Mouse (Mus musculus) embryonic stem cell, embryonic (primary cell): ENCODE data around the gene Bcr.

ENCODE experiments used
- CTCF ChIA-PET, 4 experiments: fragments of 300-600 bp in 2 of 4; fragments of 350-600 bp in 2 of 4; sonication (Branson Sonifier 250); formaldehyde crosslinking; loops; one replicate each; lab custom pipeline; 2022; ENCODE audit warnings: inconsistent platforms in 2 of 4; lab: Charles Lee
- POLR2A ChIA-PET, 4 experiments: fragments of 300-600 bp in 2 of 4; fragments of 350-600 bp in 2 of 4; sonication (Branson Sonifier 250); formaldehyde crosslinking; loops; one replicate each; lab custom pipeline; 2022; ENCODE audit warnings: antibody characterized with exemption in 4 of 4, inconsistent platforms in 1 of 4; lab: Charles Lee

The Bcr gene

DNA sequence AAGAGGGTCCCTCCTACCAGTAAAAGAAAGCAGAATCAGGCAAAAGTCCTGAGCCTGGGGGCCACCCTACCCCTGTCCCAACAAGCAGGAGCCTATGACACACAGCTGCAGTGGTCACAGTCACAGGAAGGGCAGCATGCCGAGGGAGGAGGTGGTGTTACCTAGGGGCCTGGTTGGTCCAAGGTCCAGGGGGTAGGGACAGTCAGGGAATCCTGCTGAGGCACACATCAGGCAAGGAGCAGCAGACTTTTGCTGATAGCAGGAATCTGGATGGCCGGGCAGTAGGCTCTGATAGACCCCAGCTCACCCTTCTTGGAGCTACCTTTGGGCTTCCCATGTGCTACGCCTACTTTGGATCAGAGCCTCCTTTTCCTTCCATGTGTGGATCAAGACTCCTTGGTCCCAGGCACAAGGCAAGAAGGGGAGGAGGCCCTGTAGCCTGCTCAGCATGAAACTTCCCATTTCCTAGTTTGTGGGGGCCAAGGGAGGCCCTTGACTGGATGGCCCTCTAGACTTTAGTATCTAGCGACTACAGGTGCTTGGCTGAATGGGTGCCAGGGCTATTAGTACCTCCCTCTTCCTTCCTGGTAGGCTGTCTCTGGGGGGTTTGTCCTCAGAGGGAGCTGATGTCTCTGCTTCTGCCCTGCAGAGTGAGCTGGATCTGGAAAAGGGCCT, 70.1 kb downstream of the Bcr start:
- POLR2A ChIA-PET: interaction anchor here in 2 of 4 experiments (0.6 to 1.2 kb wide), 4 partner anchors 12 to 123 kb away, joined by 3 to 5 read pairs (median 3); no protein-coding TSS in a partner anchor

DNA sequence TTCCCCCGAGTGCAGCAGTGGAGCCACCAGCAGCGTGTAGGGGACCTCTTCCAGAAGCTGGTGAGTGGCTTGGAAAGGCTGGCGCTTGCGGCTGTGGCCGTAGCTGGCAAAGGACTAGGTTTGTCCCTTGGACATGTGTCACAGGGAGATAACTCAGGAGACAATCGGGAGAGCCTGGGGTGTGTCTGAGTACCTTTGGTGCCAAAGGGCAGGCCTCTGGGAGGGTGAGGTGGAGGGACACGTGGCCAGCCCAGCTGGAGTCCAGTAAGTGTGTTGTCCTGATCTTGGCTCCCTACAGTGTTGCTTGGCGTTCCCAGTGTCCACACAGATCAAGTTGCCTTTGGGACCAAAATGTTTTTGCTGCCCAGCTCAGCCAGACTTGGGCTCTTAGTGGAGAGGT, 71.2 kb downstream of the Bcr start:
- ChIA-PET POLR2A (no interaction called here), CTCF (no interaction called here)

More for the DNA sequence above, 70.1 kb downstream of the Bcr start:
- CTCF ChIA-PET: no interaction called here

DNA sequence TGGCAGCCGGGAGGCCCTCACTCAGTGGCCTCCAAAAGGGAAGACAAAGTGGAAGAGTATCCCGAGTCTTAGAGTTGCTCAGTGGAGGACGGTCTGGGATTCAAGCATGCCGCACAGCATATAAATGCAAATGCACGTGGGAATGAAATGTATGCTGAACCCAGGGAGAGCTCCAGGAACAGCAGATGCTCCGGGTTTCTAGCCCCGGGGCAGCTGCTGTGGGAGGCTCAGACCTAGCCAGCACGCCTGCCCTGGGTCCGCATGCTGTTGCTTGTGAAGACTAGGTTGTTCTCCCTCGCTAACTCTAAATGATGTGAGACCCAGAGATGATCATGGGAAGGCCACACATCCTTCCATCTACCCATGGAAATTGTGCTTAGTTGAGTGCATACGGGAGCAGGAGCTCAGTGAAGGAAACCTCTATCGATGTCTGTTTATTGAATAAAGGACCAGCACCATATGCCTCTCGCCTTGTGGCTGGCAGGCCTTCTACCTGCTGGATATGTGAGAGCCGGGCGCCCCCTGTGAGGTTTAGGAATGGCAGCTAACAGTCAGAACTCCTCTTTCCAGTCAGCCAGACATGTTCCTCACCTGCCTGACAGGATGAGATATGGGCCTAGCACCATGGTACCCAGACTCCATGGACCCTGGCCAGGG, 74.6 kb downstream of the Bcr start:
- ChIA-PET POLR2A (interaction anchor here in 2 of 4 experiments (0.6 to 1.2 kb wide), 5 partner anchors 10 to 75 kb away, joined by 3 to 5 read pairs (median 3); partner anchors contain the start of gene Bcr (in 1 of the 2)), CTCF (interaction anchor here in 3 of 4 experiments (0.5 to 2.3 kb wide), 5 partner anchors 16 to 151 kb away, joined by 3 to 12 read pairs (median 7); no protein-coding TSS in a partner anchor)

DNA sequence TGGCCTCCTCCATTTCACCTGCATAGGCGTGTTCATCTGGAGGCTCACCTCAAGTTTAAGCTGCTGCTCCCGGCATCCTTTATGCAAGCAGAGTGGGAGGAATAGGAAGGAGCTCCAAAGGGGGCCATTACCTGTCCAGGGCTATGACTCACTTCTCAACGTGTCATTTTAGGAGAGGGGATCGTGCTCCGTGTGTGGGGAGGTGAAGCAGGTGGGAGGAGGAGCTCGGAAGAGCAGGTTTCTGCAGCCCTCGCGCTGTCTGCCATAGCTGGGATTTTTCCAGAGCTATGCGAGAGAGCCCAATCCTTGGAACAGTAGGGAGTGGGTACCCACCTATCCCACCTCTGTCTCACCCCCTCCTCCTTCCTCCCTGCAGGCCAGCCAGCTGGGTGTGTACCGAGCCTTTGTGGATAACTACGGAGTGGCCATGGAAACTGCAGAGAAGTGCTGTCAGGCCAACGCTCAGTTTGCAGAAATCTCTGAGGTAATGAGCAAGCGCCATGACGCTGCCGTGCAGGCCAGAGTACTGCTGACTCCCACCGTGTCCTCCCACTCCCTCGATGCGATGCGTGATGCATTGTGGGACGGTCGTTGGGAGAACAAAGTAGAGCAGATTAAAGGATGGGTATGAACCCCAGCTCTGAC, 75.2 kb downstream of the Bcr start:
- ChIA-PET POLR2A (interaction anchor here in 2 of 4 experiments (0.6 to 1.2 kb wide), 4 partner anchors 10 to 76 kb away, joined by 3 to 5 read pairs (median 3); partner anchors contain the start of gene Bcr (in 1 of the 2)), CTCF (interaction anchor here in 3 of 4 experiments (0.5 to 2.3 kb wide), 5 partner anchors 16 to 152 kb away, joined by 3 to 12 read pairs (median 7); no protein-coding TSS in a partner anchor)

DNA sequence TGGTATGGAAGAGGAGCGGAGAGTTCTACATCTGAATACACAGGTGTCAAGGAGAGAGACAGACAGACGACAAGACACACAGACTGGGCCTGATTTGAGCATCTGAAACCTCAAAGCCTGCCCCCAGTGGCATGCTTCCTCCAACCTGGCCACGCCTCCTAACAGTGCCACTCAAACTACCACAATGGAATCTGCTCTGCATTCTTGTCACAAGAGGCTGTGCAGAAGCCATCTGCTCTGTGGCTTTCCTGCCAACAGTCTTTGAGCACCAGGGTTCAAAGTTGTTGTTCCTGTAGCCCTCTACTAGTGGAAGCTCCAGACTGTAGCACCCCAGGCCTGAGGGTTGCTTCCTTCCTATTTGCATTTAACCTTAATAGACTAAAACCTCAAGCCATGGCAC, 76.8 kb downstream of the Bcr start:
- POLR2A ChIA-PET: no interaction called here
- CTCF ChIA-PET: no interaction called here

DNA sequence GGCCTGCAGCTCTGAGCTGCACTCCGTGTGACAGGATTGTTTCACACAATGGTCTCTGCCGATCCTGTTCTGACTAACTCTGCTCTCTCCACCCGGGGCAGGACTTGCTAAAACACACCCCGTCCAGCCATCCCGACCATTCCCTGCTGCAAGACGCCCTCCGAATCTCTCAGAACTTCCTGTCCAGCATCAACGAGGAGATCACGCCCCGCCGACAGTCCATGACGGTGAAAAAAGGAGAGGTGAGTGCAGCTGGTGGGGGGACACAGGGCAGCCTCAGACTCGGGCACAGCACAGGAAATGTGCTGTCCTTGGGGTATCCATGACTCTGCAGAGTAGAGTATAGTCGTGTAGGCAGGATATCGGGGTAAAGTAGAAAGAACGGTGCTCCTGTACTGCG, 84.8 kb downstream of the Bcr start:
- ChIA-PET POLR2A (interaction anchor here in 1 of 4 experiments (0.6 to 1.2 kb wide), 2 partner anchors 10 to 556 kb away, joined by 3 to 5 read pairs; no protein-coding TSS in a partner anchor), CTCF (interaction anchor here in 1 of 4 experiments (1.3 kb wide), 3 partner anchors 37 to 210 kb away, joined by 3 to 4 read pairs (median 3); no protein-coding TSS in a partner anchor)

DNA sequence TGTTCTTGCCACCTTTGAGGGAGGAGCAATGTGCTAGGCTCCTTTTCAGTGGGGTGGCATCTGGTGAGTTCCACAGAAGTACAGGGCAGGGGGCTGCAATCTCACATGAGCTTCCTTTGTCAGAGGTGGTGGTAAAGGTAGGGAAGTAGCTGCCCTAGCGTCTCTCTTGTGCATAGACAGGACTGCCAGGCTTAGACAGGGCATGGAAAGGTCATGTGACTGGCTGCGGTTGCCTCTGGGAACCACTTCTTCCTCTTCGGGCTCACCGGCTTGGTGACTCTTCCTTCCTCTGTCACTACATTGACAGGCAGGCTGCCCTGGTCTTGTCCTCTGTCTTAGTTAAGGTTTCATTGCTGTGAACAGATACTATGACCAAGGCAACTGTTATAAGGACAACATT, 85.6 kb downstream of the Bcr start:
- ChIA-PET CTCF (interaction anchor here in 2 of 4 experiments (0.7 to 1.3 kb wide), 4 partner anchors 8 to 225 kb away, joined by 3 to 4 read pairs (median 3); no protein-coding TSS in a partner anchor), POLR2A (interaction anchor here in 1 of 4 experiments (1.2 kb wide), 1 partner anchor 11 kb away, joined by 3 read pairs; no protein-coding TSS in a partner anchor)

DNA sequence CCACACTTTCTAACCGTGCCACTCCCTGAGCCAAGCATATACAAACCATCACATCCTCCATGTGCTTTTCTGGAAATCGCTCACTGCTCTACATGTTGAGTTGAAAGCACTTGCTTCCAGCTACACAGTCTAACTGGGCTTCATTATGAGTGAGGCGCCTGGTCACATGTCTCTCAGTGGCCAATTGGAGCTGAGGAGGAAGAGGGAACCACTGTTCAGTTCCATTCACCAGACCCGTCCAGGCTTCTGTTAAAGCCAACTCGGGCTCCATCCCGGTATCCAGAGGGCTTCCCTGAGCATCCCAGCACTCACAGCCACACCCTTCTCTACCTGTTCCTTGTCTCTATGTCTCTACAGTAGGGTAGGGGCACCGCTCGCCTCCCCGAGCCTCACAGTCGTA, 86.2 kb downstream of the Bcr start:
- CTCF ChIA-PET: interaction anchor here in 2 of 4 experiments (0.5 to 1.6 kb wide), 6 partner anchors 8 to 226 kb away, joined by 3 to 4 read pairs (median 4); no protein-coding TSS in a partner anchor
- POLR2A ChIA-PET: no interaction called here

DNA sequence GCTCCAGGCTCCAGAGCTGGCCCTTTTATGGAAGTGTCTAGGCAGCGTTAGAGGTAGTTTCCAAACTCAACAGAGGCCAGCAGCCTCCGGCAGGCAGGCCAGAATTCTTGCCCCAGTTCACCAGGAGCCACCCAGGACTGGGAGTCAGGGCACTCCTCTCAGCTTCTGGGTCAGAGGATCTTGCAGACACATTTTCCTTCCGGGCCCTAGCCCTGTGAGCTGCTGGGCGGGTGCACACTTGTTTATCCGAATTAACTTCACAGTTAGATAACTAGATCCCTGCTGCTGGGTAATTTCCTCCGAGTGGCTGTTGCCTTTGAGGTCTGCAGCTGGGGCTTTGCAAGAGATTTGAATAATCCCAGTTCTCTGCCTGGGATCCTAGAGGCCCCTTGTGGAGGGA, 87.9 kb downstream of the Bcr start:
- CTCF ChIA-PET: interaction anchor here in 1 of 4 experiments (1.6 kb wide), 1 partner anchor 213 kb away, joined by 4 read pairs; no protein-coding TSS in a partner anchor

DNA sequence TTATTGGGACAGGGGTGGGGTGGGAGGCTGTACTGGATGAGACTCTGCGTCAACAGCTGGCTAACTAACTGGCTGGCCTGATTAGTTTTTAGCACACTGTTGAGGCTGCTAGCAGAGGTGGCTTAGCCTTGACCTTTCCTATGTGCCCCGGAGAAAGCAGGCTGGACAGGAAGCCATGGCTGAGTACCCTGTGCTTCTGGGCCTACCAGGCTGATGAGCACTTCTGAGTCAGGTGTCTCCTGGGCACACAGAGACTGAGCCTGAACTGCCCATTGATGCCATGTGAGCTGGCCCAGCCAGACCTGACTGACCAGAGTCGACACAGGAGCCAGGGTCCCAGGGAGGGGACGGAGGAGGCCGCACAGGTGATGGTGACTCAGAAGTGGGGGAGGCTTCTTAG, 90.0 kb downstream of the Bcr start:
- ChIA-PET CTCF (interaction anchor here (0.8 to 3.4 kb wide), 23 partner anchors 10 to 230 kb away, joined by 3 to 68 read pairs (median 12); partner anchors contain the start of genes Bcr (in 3 of the 4) and Rab36 (in 2 of the 4)), POLR2A (interaction anchor here in 3 of 4 experiments (0.6 to 2.6 kb wide), 6 partner anchors 15 to 94 kb away, joined by 3 to 14 read pairs (median 4); partner anchors contain the start of gene Bcr (in 1 of the 3))

More for the DNA sequence above, 87.9 kb downstream of the Bcr start:
- POLR2A ChIA-PET: no interaction called here

DNA sequence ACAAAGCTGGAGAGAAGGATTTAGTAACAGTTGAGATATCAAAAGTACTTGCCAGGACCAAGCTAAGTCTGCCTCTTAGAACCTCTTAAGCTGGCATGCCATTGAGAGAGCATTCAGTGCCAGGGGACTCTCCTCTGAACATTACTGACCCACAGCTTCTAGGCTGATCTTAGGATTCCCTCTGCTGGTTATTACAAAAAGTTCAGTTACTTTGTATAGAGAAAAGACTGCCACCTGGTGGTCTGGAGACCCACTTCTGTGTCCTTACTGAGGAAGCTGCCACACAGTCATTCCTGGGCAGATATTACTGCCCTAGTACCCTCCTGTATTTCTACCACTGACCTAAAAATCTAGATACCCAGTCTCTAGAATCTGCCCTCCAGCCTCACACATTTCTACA, 90.9 kb downstream of the Bcr start:
- ChIA-PET CTCF (interaction anchor here (0.5 to 3.4 kb wide), 107 partner anchors 8 to 292 kb away, joined by 3 to 68 read pairs (median 4); partner anchors contain the start of genes Bcr (in 4 of the 4), Rab36 (in 3 of the 4), Gnaz (in 2 of the 4) and Specc1l (in 1 of the 4)), POLR2A (interaction anchor here (0.5 to 2.6 kb wide), 9 partner anchors 9 to 230 kb away, joined by 3 to 14 read pairs (median 4); partner anchors contain the start of gene Bcr (in 1 of the 4))

DNA sequence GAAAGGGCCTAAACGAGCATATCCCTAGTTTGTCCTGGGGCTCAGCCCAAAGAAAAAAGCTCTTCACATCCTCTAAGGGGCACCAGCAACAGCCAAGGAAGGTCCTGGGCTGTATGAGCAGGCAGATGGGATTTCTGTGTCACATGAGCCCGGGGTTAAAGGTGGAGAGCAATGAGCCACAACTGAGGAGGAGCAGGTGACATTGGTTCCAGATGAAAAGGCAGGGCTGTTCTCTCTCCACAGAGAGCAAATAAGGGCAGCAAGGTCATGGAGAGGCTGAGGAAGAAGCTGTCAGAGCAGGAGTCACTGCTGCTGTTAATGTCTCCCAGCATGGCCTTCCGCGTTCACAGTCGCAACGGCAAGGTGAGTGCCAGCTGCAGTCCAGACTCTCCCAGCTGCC, 96.4 kb downstream of the Bcr start:
- CTCF ChIA-PET: interaction anchor here in 2 of 4 experiments (0.6 to 1.3 kb wide), 2 partner anchors 97 to 222 kb away, joined by 3 to 5 read pairs; no protein-coding TSS in a partner anchor
- POLR2A ChIA-PET: interaction anchor here in 1 of 4 experiments (0.6 kb wide), 1 partner anchor 39 kb away, joined by 4 read pairs; no protein-coding TSS in a partner anchor

DNA sequence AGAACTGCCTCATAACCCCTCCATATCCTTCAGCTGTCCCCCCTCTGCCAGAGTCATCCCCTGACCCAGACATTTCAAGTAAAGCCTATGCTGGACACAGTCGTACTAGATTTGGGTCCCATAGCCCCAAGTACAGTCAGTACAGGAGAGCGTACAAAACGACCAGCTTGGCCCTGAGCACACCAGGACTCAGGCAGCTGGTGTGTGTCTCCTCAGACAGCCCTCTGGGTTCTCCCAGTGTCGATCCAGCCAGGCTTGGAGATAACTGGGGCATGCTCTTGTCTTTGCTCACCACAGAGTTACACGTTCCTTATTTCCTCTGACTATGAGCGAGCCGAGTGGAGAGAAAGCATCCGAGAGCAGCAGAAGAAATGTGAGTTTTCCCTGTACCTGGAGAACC, 97.3 kb downstream of the Bcr start:
- CTCF ChIA-PET: interaction anchor here in 2 of 4 experiments (0.6 kb wide), 4 partner anchors 23 to 596 kb away, joined by 5 to 15 read pairs (median 7); no protein-coding TSS in a partner anchor
- POLR2A ChIA-PET: interaction anchor here in 1 of 4 experiments (0.6 kb wide), 1 partner anchor 12 kb away, joined by 3 read pairs; no protein-coding TSS in a partner anchor

DNA sequence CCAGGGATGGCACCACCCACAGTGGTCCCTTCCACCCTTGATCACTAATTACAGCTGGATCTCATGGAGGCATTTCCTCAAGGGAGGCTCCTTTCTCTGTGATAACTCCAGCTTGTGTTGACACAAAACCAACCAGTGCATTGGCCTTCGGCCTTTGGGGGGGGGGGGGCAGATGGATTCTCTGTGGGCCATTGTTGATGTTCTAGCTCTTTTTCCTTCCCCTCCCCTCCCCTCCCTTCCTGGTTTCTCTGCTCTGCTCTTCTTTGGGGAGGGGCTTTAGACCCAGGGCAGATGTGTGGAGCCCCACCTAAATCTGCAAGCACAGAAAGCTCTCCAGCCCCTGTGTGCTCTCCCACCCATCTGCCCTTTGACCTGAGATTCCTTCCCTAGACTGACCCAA, 98.0 kb downstream of the Bcr start:
- POLR2A ChIA-PET: no interaction called here
- CTCF ChIA-PET: interaction anchor here in 3 of 4 experiments (0.6 kb wide), 5 partner anchors 23 to 1288 kb away, joined by 3 to 15 read pairs (median 7); no protein-coding TSS in a partner anchor

DNA sequence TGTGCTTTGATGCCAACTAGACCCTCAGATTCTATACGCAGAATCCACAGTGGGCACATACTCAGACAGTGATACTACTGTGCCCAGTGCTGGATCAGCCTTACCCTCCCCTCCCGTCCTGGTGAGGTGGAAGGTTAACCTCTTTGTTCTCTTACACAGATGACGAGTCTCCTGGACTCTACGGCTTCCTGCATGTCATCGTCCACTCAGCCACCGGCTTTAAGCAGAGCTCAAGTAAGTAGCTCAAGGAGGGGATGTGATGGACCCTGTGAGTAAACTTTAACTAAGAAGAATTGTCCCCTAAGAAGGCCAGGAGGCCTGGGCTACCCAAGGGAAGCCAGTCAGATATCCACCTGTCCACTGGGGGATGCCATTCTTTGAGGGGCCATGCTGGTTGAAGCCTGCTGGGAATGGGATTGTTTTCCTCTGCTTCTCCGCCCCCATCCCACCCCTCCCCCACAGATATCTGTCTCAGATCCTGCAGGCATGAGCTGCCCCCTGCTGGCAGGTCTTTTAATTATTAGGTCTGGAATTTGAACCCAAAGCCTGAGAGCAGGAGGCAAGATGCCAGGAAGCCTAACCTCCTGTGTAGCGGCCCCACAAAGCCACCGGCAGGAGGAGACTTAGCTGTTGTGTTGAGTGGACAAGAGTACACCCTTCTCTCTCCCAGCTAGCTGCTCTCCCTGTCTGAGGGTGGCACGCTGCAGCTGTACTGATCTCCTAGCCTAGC, 99.9 kb downstream of the Bcr start:
- POLR2A ChIA-PET: interaction anchor here in 2 of 4 experiments (0.6 to 1.3 kb wide), 7 partner anchors 9 to 462 kb away, joined by 3 to 6 read pairs (median 3); no protein-coding TSS in a partner anchor
- CTCF ChIA-PET: interaction anchor here (0.6 to 3.1 kb wide), 19 partner anchors 9 to 1798 kb away, joined by 3 to 33 read pairs (median 4); partner anchors contain the start of gene Bcr (in 1 of the 4)

DNA sequence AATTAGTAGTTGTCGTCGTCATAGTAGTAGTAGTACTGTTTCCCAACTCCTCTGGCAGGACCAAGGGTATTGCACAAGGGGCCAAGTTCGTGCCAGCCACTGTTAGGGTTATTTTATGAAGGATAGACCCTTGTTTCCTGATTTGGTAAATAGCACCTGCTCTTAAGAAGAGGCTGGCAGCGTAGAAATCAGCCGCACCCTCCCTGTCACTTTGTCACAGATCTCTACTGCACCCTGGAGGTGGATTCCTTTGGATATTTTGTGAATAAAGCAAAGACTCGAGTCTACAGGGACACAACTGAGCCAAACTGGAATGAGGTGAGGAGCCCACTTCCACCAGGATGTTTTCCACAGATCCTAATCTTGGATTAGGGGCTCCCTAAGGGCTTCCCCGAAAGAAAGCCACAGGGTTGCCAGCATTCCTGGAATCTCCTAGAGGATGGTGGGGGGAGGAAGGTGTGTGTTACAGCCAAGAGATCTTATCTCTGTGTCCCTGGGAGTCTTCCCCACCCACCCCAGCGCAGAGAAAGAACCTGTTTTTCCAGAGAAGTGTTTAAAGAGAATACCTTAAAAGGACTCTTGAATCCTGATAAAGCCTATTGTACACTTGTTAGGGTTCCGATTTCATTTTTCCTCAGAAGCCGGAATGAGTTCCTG, 105.6 kb downstream of the Bcr start:
- CTCF ChIA-PET: no interaction called here
- POLR2A ChIA-PET: no interaction called here
